Mouse (Mus musculus): ENCODE measurements around the gene Cpsf4. TPM values are rescaled to one million over a fixed set of nuclear protein-coding genes. Genes with fewer than 3 reads are reported as not detected.

Gene Cpsf4
- polyA plus RNA-seq, 1 experiment from 2014 or later = 45.4 TPM

GRCm38 (mm10) chr5:145161361-145161760, 5.7 kb upstream of the Cpsf4 start:
- Histone ChIP-seq H3K27me3 (replicated peaks; ENCODE audit: control insufficient read depth, insufficient read depth, low read length) (no peaks in the 10 kb centered on the region), H3K4me2 (ENCODE audit: low read length) (no peak overlapping the region), H3K4me3 (ENCODE audit: low read length) (no peak overlapping the region), H3K27ac (ENCODE audit: low read depth, low read length) (no peak overlapping the region), H3K4me1 (ENCODE audit: control insufficient read depth, insufficient read depth, low read depth, low read length) (peaks cover 9% of the 10 kb centered on the region), H3K9ac (ENCODE audit: low read depth, low read length) (no peak overlapping the region), H3K36me3 (ENCODE audit: control insufficient read depth, insufficient read depth, low read length) (peaks cover 30% of the 10 kb centered on the region), H3K9me3 (ENCODE audit: control insufficient read depth, low read length) (no peaks in the 10 kb centered on the region)
- 95% methylated on average over 14 of the region's 14 CpGs for WGBS
- ATAC-seq = no peak

- WGBS = 63% methylated on average over 3 of the region's 3 CpGs
- H3K27ac ChIP-seq (ENCODE audit: low read depth, low read length) = no peak overlapping the region
Measured at GRCm38 (mm10) chr5:145164710-145165109, 2.3 kb upstream of the Cpsf4 start.

GRCm38 (mm10) chr5:145165184-145165583, 1.8 kb upstream of the Cpsf4 start:
- no peaks in the 10 kb centered on the region for H3K9me3 ChIP-seq (ENCODE audit: control insufficient read depth, low read length)
- no peaks in the 10 kb centered on the region for H3K27me3 ChIP-seq (replicated peaks; ENCODE audit: control insufficient read depth, insufficient read depth, low read length)
- peaks cover 24% of the 10 kb centered on the region for H3K4me1 ChIP-seq (ENCODE audit: control insufficient read depth, insufficient read depth, low read depth, low read length)
- H3K27ac ChIP-seq (ENCODE audit: low read depth, low read length) = no peak overlapping the region
- 88% methylated on average over 15 of the region's 15 CpGs for WGBS
- no peak overlapping the region for H3K9ac ChIP-seq (ENCODE audit: low read depth, low read length)
- ATAC-seq = no peak
- H3K4me2 ChIP-seq (ENCODE audit: low read length) = no peak overlapping the region
- no peak overlapping the region for H3K4me3 ChIP-seq (ENCODE audit: low read length)
- H3K36me3 ChIP-seq (ENCODE audit: control insufficient read depth, insufficient read depth, low read length) = peaks cover 24% of the 10 kb centered on the region

More at GRCm38 (mm10) chr5:145164710-145165109, 2.3 kb upstream of the Cpsf4 start:
- Histone ChIP-seq H3K36me3 (ENCODE audit: control insufficient read depth, insufficient read depth, low read length) (peaks cover 24% of the 10 kb centered on the region), H3K4me3 (ENCODE audit: low read length) (no peak overlapping the region), H3K4me1 (ENCODE audit: control insufficient read depth, insufficient read depth, low read depth, low read length) (peaks cover 24% of the 10 kb centered on the region), H3K9ac (ENCODE audit: low read depth, low read length) (no peak overlapping the region), H3K4me2 (ENCODE audit: low read length) (no peak overlapping the region), H3K9me3 (ENCODE audit: control insufficient read depth, low read length) (no peaks in the 10 kb centered on the region), H3K27me3 (replicated peaks; ENCODE audit: control insufficient read depth, insufficient read depth, low read length) (no peaks in the 10 kb centered on the region)
- no peak for ATAC-seq

- Histone ChIP-seq H3K9ac (ENCODE audit: low read depth, low read length) (peak overlapping the region; percentile 84), H3K4me1 (ENCODE audit: control insufficient read depth, insufficient read depth, low read depth, low read length) (peaks cover 24% of the 10 kb centered on the region), H3K4me3 (ENCODE audit: low read length) (peak overlapping the region; percentile 83), H3K36me3 (ENCODE audit: control insufficient read depth, insufficient read depth, low read length) (peaks cover 18% of the 10 kb centered on the region), H3K4me2 (ENCODE audit: low read length) (peak overlapping the region; percentile 81), H3K27me3 (replicated peaks; ENCODE audit: control insufficient read depth, insufficient read depth, low read length) (no peaks in the 10 kb centered on the region), H3K27ac (ENCODE audit: low read depth, low read length) (peak overlapping the region; percentile 73), H3K9me3 (ENCODE audit: control insufficient read depth, low read length) (no peaks in the 10 kb centered on the region)
- WGBS = 0% methylated on average over 20 of the region's 28 CpGs
- peak; percentile 70 for ATAC-seq
Measured at GRCm38 (mm10) chr5:145167306-145167661, 271 bp downstream of the Cpsf4 start.

GRCm38 (mm10) chr5:145178461-145178980, 11.5 kb downstream of the Cpsf4 start:
- Histone ChIP-seq H3K4me2 (ENCODE audit: low read length) (no peak overlapping the region), H3K27me3 (replicated peaks; ENCODE audit: control insufficient read depth, insufficient read depth, low read length) (no peaks in the 10 kb centered on the region), H3K4me1 (ENCODE audit: control insufficient read depth, insufficient read depth, low read depth, low read length) (no peaks in the 10 kb centered on the region), H3K36me3 (ENCODE audit: control insufficient read depth, insufficient read depth, low read length) (peaks cover 53% of the 10 kb centered on the region), H3K9me3 (ENCODE audit: control insufficient read depth, low read length) (no peaks in the 10 kb centered on the region), H3K4me3 (ENCODE audit: low read length) (no peak overlapping the region), H3K9ac (ENCODE audit: low read depth, low read length) (no peak overlapping the region), H3K27ac (ENCODE audit: low read depth, low read length) (no peak overlapping the region)
- 92% methylated on average over 18 of the region's 18 CpGs for WGBS
- no peak for ATAC-seq

GRCm38 (mm10) chr5:145185244-145185643, 18.2 kb downstream of the Cpsf4 start:
- no peak overlapping the region for H3K9ac ChIP-seq (ENCODE audit: low read depth, low read length)
- H3K36me3 ChIP-seq (ENCODE audit: control insufficient read depth, insufficient read depth, low read length) = peaks cover 59% of the 10 kb centered on the region
- H3K27ac ChIP-seq (ENCODE audit: low read depth, low read length) = no peak overlapping the region
- no peaks in the 10 kb centered on the region for H3K27me3 ChIP-seq (replicated peaks; ENCODE audit: control insufficient read depth, insufficient read depth, low read length)
- no peaks in the 10 kb centered on the region for H3K9me3 ChIP-seq (ENCODE audit: control insufficient read depth, low read length)
- H3K4me1 ChIP-seq (ENCODE audit: control insufficient read depth, insufficient read depth, low read depth, low read length) = peaks cover 12% of the 10 kb centered on the region
- H3K4me3 ChIP-seq (ENCODE audit: low read length) = no peak overlapping the region
- no peak for ATAC-seq
- H3K4me2 ChIP-seq (ENCODE audit: low read length) = no peak overlapping the region
- 93% methylated on average over 2 of the region's 2 CpGs for WGBS

- WGBS = 91% methylated on average over 6 of the region's 6 CpGs
- Histone ChIP-seq H3K4me2 (ENCODE audit: low read length) (no peak overlapping the region), H3K4me3 (ENCODE audit: low read length) (no peak overlapping the region), H3K27me3 (replicated peaks; ENCODE audit: control insufficient read depth, insufficient read depth, low read length) (no peaks in the 10 kb centered on the region), H3K9ac (ENCODE audit: low read depth, low read length) (no peak overlapping the region), H3K36me3 (ENCODE audit: control insufficient read depth, insufficient read depth, low read length) (peaks cover 27% of the 10 kb centered on the region), H3K4me1 (ENCODE audit: control insufficient read depth, insufficient read depth, low read depth, low read length) (peaks cover 19% of the 10 kb centered on the region), H3K27ac (ENCODE audit: low read depth, low read length) (no peak overlapping the region), H3K9me3 (ENCODE audit: control insufficient read depth, low read length) (no peaks in the 10 kb centered on the region)
- ATAC-seq = no peak
Measured at GRCm38 (mm10) chr5:145189416-145189815, 22.4 kb downstream of the Cpsf4 start.

GRCm38 (mm10) chr5:145190373-145190772, 23.4 kb downstream of the Cpsf4 start:
- Histone ChIP-seq H3K27me3 (replicated peaks; ENCODE audit: control insufficient read depth, insufficient read depth, low read length) (no peaks in the 10 kb centered on the region), H3K4me3 (ENCODE audit: low read length) (peak overlapping the region; percentile 77), H3K27ac (ENCODE audit: low read depth, low read length) (no peak overlapping the region), H3K9ac (ENCODE audit: low read depth, low read length) (peak overlapping the region; percentile 76), H3K36me3 (ENCODE audit: control insufficient read depth, insufficient read depth, low read length) (peaks cover 32% of the 10 kb centered on the region), H3K4me1 (ENCODE audit: control insufficient read depth, insufficient read depth, low read depth, low read length) (peaks cover 19% of the 10 kb centered on the region), H3K4me2 (ENCODE audit: low read length) (peak overlapping the region; percentile 90), H3K9me3 (ENCODE audit: control insufficient read depth, low read length) (no peaks in the 10 kb centered on the region)
- peak; percentile 4; the same call in 1 of the 2 replicates for ATAC-seq
- 57% methylated on average over 5 of the region's 5 CpGs for WGBS

- H3K4me1 ChIP-seq (ENCODE audit: control insufficient read depth, insufficient read depth, low read depth, low read length) = peaks cover 19% of the 10 kb centered on the region
- peaks cover 30% of the 10 kb centered on the region for H3K36me3 ChIP-seq (ENCODE audit: control insufficient read depth, insufficient read depth, low read length)
- H3K9me3 ChIP-seq (ENCODE audit: control insufficient read depth, low read length) = no peaks in the 10 kb centered on the region
- ATAC-seq = peak; percentile 89
- peak overlapping the region; percentile 76 for H3K27ac ChIP-seq (ENCODE audit: low read depth, low read length)
- H3K9ac ChIP-seq (ENCODE audit: low read depth, low read length) = peak overlapping the region; percentile 76
- under 1% methylated on average over 41 of the region's 41 CpGs for WGBS
- no peaks in the 10 kb centered on the region for H3K27me3 ChIP-seq (replicated peaks; ENCODE audit: control insufficient read depth, insufficient read depth, low read length)
- H3K4me3 ChIP-seq (ENCODE audit: low read length) = peak overlapping the region; percentile 77
- H3K4me2 ChIP-seq (ENCODE audit: low read length) = peak overlapping the region; percentile 90
Measured at GRCm38 (mm10) chr5:145190875-145191798, 24.1 kb downstream of the Cpsf4 start.

Data from hindbrain, embryonic 16.5 days (tissue).